Mouse (Mus musculus) kidney, embryonic 16.5 days (tissue): ENCODE measurements around the gene Ppid. TPM values are rescaled to one million over a fixed set of nuclear protein-coding genes. Genes with fewer than 3 reads are reported as not detected.

ENCODE experiments used
- ATAC-seq: fragments of 200-750 bp; cut with Nextera tagmentation; 2 replicates; pipeline ENCODE4 v1.8.0; 2017; ENCODE audit warnings: moderate TSS enrichment; ENCODE audit not compliant: low FRiP score, low TSS enrichment
- H3K27ac ChIP-seq: fragments of 300-500 bp; sonication (generic); 2 replicates; pipeline ENCODE4 v1.5.1; 2014; ENCODE audit warnings: low read length
- H3K27me3 ChIP-seq: fragments of 300-500 bp; sonication (generic); 2 replicates; pipeline ENCODE4 v1.6.1; 2014; ENCODE audit warnings: low read length, control low read depth, mixed read lengths; ENCODE audit not compliant: insufficient read depth
- H3K36me3 ChIP-seq: fragments of 300-500 bp; sonication (generic); 2 replicates; pipeline ENCODE4 v1.6.1; 2014; ENCODE audit warnings: low read length, control low read depth, mixed read lengths; ENCODE audit not compliant: insufficient read depth
- H3K4me1 ChIP-seq: fragments of 300-500 bp; sonication (generic); 2 replicates; pipeline ENCODE4 v1.6.1; 2014; ENCODE audit warnings: low read length, control low read depth, mixed read lengths; ENCODE audit not compliant: insufficient read depth
- H3K4me2 ChIP-seq: fragments of 300-500 bp; sonication (generic); replicated peaks from 2 replicates; pipeline ENCODE4 v1.6.1; 2014; ENCODE audit warnings: low read depth, low read length
- H3K4me3 ChIP-seq: fragments of 300-500 bp; sonication (generic); 2 replicates; pipeline ENCODE4 v1.5.1; 2014; ENCODE audit warnings: mild to moderate bottlenecking, low read length
- H3K9ac ChIP-seq: fragments of 300-500 bp; sonication (generic); replicated peaks from 2 replicates; pipeline ENCODE4 v1.6.1; 2014; ENCODE audit warnings: low read length
- H3K9me3 ChIP-seq: fragments of 300-500 bp; sonication (generic); 2 replicates; pipeline ENCODE4 v1.6.1; 2016; ENCODE audit warnings: low read length, control low read depth
- WGBS: fragments of 180-500 bp; shearing (Covaris S2); extraction: QIAGEN DNeasy Blood & Tissue Kit; methylation state at CpG from one replicate; pipeline ENCODE4 v1.1.7; 2014; 5-methylcytosine and 5-hydroxymethylcytosine counted together
- polyA plus RNA-seq: library from polyadenylated mRNA; unstranded; fragments of >200 nt; fragmentation: Nextera tagmentation; extraction: Ambion mirVana; gene quantifications from 2 replicates; pipeline ENCODE4 v1.2.1, GENCODE M21; 2015

Ppid gene
- polyA plus RNA-seq, 1 experiment from 2014 or later = 160 TPM

DNA sequence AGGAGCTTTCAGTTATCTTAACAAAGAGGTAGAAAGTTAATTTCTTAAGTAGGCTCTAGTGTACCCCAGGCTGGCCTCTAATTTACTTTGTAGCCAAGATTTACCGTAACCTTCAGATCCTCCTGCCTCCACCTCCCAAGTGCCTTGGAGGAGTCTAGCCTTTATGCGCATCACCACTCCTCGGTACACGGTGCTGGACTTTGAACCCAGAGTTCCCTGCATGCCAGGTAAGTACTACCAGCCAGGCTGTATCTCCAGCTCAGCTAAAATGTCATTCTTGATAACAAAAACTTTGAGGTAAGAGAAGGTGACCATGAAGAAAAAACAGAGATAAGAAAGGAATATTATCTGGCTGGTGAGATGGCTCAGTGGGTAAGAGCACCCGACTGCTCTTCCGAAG, 30.6 kb upstream of the Ppid start:
- 91% methylated on average over 6 of the region's 6 CpGs for WGBS
- H3K4me1 ChIP-seq = peaks cover 18% of the 10 kb centered on the region
- no peaks in the 10 kb centered on the region for H3K27me3 ChIP-seq
- ATAC-seq = no peak
- no peak overlapping the region for H3K9ac ChIP-seq
- H3K27ac ChIP-seq = peak overlapping the region; percentile 84
- H3K36me3 ChIP-seq = no peaks in the 10 kb centered on the region
- H3K4me2 ChIP-seq = no peak overlapping the region
- no peaks in the 10 kb centered on the region for H3K9me3 ChIP-seq
- no peak overlapping the region for H3K4me3 ChIP-seq

DNA sequence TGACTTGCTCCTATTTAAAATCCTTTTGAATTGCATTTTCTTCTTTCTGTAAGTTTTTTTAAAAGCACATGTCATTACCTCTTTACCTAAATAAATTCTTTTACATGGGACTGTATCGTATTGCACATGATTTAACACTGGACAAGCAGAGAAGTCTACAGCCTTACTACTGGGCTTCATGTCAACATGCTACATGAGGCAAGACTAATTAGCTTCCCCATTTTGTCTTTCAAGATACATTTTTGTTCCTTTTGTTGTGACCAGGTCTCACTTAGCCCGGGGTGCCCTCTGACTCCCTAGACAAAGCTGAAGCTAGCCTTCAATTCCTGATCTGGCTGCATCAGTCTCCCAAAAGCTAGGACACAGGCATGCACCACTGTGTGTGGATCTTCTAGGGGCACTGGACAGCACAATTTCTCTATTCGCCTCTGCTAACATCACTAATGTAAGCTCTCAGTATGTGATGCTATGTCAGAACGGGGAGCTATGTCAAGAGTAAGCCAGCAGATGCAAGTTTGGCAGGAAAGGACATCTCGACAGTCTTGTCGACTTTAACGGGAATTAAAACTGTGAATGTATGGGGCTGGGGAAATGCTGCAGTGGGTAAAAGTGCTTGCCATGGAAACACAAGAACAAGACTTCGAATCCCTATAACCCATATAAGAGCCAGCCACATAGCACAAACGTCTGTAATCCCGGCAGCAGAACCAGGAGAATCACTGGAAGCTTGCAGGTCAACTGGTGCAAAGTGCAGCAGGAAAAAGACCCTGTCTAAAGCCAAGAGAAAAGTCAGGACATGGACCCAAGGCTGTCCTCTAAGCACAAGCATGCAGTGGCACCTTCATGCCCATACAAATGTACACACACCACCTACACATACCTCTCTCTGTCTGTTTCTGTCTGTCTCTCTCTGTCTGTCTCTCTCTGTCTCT, 29.1 kb upstream of the Ppid start:
- H3K36me3 ChIP-seq = no peaks in the 10 kb centered on the region
- no peak for ATAC-seq
- no peak overlapping the region for H3K27ac ChIP-seq
- no peaks in the 10 kb centered on the region for H3K9me3 ChIP-seq
- H3K4me2 ChIP-seq = no peak overlapping the region
- peaks cover 24% of the 10 kb centered on the region for H3K4me1 ChIP-seq
- WGBS = 83% methylated on average over 10 of the region's 10 CpGs
- H3K4me3 ChIP-seq = no peak overlapping the region
- H3K27me3 ChIP-seq = no peaks in the 10 kb centered on the region
- no peak overlapping the region for H3K9ac ChIP-seq

GRCm38 (mm10) chr3:79563511-79563910, 27.6 kb upstream of the Ppid start:
- WGBS = 73% methylated on average over 2 of the region's 2 CpGs
- H3K4me1 ChIP-seq = peaks cover 24% of the 10 kb centered on the region
- ATAC-seq = no peak
- no peak overlapping the region for H3K27ac ChIP-seq
- H3K9ac ChIP-seq = no peak overlapping the region
- H3K36me3 ChIP-seq = no peaks in the 10 kb centered on the region
- H3K4me2 ChIP-seq = no peak overlapping the region
- no peaks in the 10 kb centered on the region for H3K27me3 ChIP-seq
- no peaks in the 10 kb centered on the region for H3K9me3 ChIP-seq
- H3K4me3 ChIP-seq = no peak overlapping the region

DNA sequence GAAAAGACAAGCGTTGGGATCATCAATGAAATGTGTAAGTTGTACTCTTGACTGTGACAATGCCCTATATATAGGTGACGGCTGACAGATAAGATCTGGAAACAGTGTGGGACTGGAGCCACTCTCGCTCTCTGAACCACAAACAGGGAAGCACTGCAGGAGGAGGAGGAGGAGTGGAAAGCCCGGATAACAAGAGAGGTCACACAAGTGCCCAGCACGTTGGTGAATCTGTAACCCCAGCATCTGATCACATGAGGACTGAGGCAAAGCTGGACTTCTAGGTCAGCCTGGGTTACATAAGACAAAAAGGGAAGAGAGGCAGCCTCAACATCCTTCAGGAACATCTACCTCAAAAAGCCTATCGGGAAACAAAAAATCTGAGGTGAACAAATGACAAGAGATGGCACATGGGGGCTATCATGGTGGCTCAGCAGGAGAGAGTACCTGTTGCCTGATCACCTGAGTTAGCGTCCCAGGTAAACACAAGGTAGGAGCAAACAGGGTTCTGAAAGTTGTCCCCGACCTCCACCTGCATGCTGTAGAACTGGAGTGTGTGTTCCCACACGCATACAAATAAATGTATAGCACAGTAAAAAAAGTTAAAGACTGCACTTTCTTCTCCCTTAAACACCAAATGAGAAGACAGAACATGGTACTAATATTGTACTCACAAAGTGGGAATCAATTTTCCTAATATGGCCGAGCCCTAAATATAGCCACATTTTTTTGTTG, 26.1 kb upstream of the Ppid start:
- Histone ChIP-seq H3K4me1 (peaks cover 11% of the 10 kb centered on the region), H3K27ac (no peak overlapping the region), H3K27me3 (no peaks in the 10 kb centered on the region), H3K9ac (no peak overlapping the region), H3K4me2 (no peak overlapping the region), H3K36me3 (no peaks in the 10 kb centered on the region), H3K4me3 (no peak overlapping the region), H3K9me3 (no peaks in the 10 kb centered on the region)
- no peak for ATAC-seq
- 73% methylated on average over 10 of the region's 10 CpGs for WGBS

DNA sequence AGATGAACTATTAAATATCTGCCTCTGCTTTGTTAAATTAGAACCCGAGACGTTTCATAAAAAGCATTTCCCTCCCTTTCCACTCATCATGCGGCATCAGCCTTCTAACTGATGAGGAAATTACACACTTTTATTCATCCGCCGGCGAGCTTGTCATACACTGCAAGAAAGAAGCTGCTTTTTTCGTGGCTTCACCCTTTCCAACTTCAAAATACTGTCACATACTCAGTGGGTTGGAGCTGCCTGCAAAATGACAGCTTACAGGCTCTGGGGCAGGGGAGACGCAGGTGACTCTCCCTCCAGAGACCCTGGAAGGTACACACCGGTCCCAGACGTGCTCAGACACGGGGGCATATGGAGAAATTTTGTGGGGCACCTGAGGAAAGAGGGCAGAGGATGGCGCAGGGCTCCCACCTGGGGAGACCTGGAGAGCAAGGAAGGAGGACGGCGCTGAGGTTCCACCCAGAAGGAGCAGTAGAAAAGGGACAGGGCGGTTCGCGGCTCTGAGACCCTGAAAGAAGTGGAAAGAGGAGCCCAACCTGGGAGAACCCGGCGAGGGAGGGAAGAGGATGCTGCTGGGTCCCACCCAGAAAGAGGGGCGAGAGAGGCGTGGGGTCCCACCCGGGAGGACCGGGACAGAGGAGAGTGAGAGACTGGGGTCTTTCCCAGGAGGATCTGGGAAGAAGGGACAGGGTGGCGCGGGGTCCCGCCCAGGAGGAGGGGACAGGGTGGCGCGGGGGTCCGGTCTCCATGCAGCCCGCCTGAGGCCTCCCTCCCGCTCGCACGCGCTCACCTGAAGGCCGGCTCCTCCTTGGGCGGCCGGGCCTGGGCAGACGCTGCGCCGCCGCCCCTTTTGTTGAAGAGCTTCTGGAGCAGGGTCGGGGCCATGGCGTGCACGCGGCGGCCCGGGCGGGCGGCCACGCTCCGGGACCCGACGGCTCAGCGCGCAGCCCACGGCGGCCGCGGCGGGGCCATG, 24.1 kb upstream of the Ppid start:
- Histone ChIP-seq H3K27me3 (no peaks in the 10 kb centered on the region), H3K4me3 (peak overlapping the region; percentile 81), H3K9me3 (no peaks in the 10 kb centered on the region), H3K9ac (peak overlapping the region; percentile 88), H3K4me1 (peaks cover 11% of the 10 kb centered on the region), H3K27ac (peak overlapping the region; percentile 80), H3K36me3 (no peaks in the 10 kb centered on the region), H3K4me2 (peak overlapping the region; percentile 68)
- WGBS = 2% methylated on average over 45 of the region's 60 CpGs
- peak; percentile 2 for ATAC-seq

- peaks cover 11% of the 10 kb centered on the region for H3K4me1 ChIP-seq
- ATAC-seq = peak; percentile 97
- peak within 1 kb of the TSS; percentile 88 for H3K9ac ChIP-seq
- peak within 1 kb of the TSS; percentile 81 for H3K4me3 ChIP-seq
- H3K27ac ChIP-seq = peak within 1 kb of the TSS; percentile 87
- H3K36me3 ChIP-seq = no peaks in the 10 kb centered on the region
- WGBS = under 1% methylated on average over 51 of the region's 55 CpGs
- H3K9me3 ChIP-seq = no peaks in the 10 kb centered on the region
- peak within 1 kb of the TSS; percentile 68 for H3K4me2 ChIP-seq
- H3K27me3 ChIP-seq = no peaks in the 10 kb centered on the region
These were observed 23.3 kb upstream of the Ppid start, which contains the start of gene Fnip2 for GRCm38 (mm10) chr3:79567703-79568362. Fnip2 (minus strand) TSS chr3:79567796.

GRCm38 (mm10) chr3:79568629-79569350, 22.4 kb upstream of the Ppid start:
- Histone ChIP-seq H3K9ac (peak overlapping the region; percentile 68; the same call in 1 of the 2 replicates), H3K4me3 (peak overlapping the region; percentile 81)

GRCm38 (mm10) chr3:79569351-79569681, 21.8 kb upstream of the Ppid start:
- no peak overlapping the region for H3K27ac ChIP-seq
- peaks cover 11% of the 10 kb centered on the region for H3K4me1 ChIP-seq
- H3K4me2 ChIP-seq = no peak overlapping the region
- no peak overlapping the region for H3K4me3 ChIP-seq
- H3K36me3 ChIP-seq = no peaks in the 10 kb centered on the region
- no peak for ATAC-seq
- WGBS = 84% methylated on average over 3 of the region's 3 CpGs
- no peak overlapping the region for H3K9ac ChIP-seq
- H3K27me3 ChIP-seq = no peaks in the 10 kb centered on the region
- no peaks in the 10 kb centered on the region for H3K9me3 ChIP-seq

More at GRCm38 (mm10) chr3:79568629-79569350, 22.4 kb upstream of the Ppid start:
- no peak for ATAC-seq
- H3K4me2 ChIP-seq = peak overlapping the region; percentile 68
- WGBS = 87% methylated on average over 16 of the region's 16 CpGs
- H3K4me1 ChIP-seq = peaks cover 11% of the 10 kb centered on the region
- H3K27ac ChIP-seq = peak overlapping the region; percentile 87; the same call in 1 of the 2 replicates
- H3K9me3 ChIP-seq = no peaks in the 10 kb centered on the region
- H3K36me3 ChIP-seq = no peaks in the 10 kb centered on the region
- H3K27me3 ChIP-seq = no peaks in the 10 kb centered on the region
